Mouse (Mus musculus) liver, embryonic 11.5 days (tissue): Measurements from ENCODE around the gene 2610301B20Rik. TPM values are rescaled to one million over a fixed set of nuclear protein-coding genes. Genes with fewer than 3 reads are reported as not detected.
"Not testable (repeated sequence)": the region's sequence is repeated elsewhere in the genome, so short reads cannot be mapped to it uniquely, and the experiment has no call there.

Source experiments
- ATAC-seq: fragments of 200-750 bp; cut with Nextera tagmentation; replicated peaks from 2 replicates; pipeline ENCODE4 v1.8.0; 2017; ENCODE audit warnings: moderate number of reproducible peaks, mild to moderate bottlenecking, moderate TSS enrichment, moderate library complexity; ENCODE audit not compliant: low FRiP score
- DNase-seq: peaks from one replicate; pipeline ENCODE4 v3.0.0-alpha.2; 2017; ENCODE audit warnings: low spot score
- H3K27ac ChIP-seq: fragments of 300-500 bp; sonication (generic); 2 replicates; pipeline ENCODE4 v1.5.1; 2014; ENCODE audit warnings: mild to moderate bottlenecking, low read depth, low read length, control low read depth
- H3K27me3 ChIP-seq: fragments of 300-500 bp; sonication (generic); replicated peaks from 2 replicates; pipeline ENCODE4 v1.6.1; 2014; ENCODE audit warnings: low read length, mixed read lengths; ENCODE audit not compliant: control insufficient read depth, insufficient read depth
- H3K36me3 ChIP-seq: fragments of 300-500 bp; sonication (generic); 2 replicates; pipeline ENCODE4 v1.6.1; 2014; ENCODE audit warnings: mild to moderate bottlenecking, low read length, moderate library complexity, mixed read lengths; ENCODE audit not compliant: control insufficient read depth, insufficient read depth
- H3K4me1 ChIP-seq: fragments of 300-500 bp; sonication (generic); replicated peaks from 2 replicates; pipeline ENCODE4 v1.6.1; 2014; ENCODE audit warnings: low read length, mixed read lengths; ENCODE audit not compliant: control insufficient read depth, insufficient read depth
- H3K4me2 ChIP-seq: fragments of 300-500 bp; sonication (generic); 2 replicates; pipeline ENCODE4 v1.6.1; 2014; ENCODE audit warnings: mild to moderate bottlenecking, control low read depth, moderate library complexity
- H3K4me3 ChIP-seq: fragments of 300-500 bp; sonication (generic); 2 replicates; pipeline ENCODE4 v1.5.1; 2014; ENCODE audit warnings: low read depth, low read length, control low read depth
- H3K9ac ChIP-seq: fragments of 300-500 bp; sonication (generic); 2 replicates; pipeline ENCODE4 v1.6.1; 2014; ENCODE audit warnings: low read depth, low read length, control low read depth
- H3K9me3 ChIP-seq: fragments of 300-500 bp; sonication (generic); 2 replicates; pipeline ENCODE4 v1.6.1; 2016; ENCODE audit warnings: low read length, inconsistent platforms, mixed read lengths; ENCODE audit not compliant: control insufficient read depth
- WGBS: fragments of 180-500 bp; shearing (Covaris S2); extraction: QIAGEN DNeasy Blood & Tissue Kit; methylation state at CpG from one replicate; pipeline ENCODE4 v1.1.7; 2014; 5-methylcytosine and 5-hydroxymethylcytosine counted together
- polyA plus RNA-seq: library from polyadenylated mRNA; unstranded; fragments of >200 nt; fragmentation: Nextera tagmentation; extraction: Ambion mirVana; gene quantifications from 2 replicates; pipeline ENCODE4 v1.2.1, GENCODE M21; 2014

The 2610301B20Rik gene
- polyA plus RNA-seq, 1 experiment from 2014 or later = 19.9 TPM

- 80% methylated on average over 3 of the region's 3 CpGs for WGBS
- Histone ChIP-seq H3K27ac (no peak overlapping the region), H3K9me3 (no peaks in the 10 kb centered on the region), H3K4me1 (no peaks in the 10 kb centered on the region), H3K9ac (no peak overlapping the region), H3K27me3 (no peaks in the 10 kb centered on the region), H3K4me3 (no peak overlapping the region), H3K36me3 (no peaks in the 10 kb centered on the region), H3K4me2 (no peak overlapping the region)
- DNase-seq (no peak), ATAC-seq (no peak)
These were observed 13.5 kb upstream of the 2610301B20Rik start for GRCm38 (mm10) chr4:10860825-10861224.

GRCm38 (mm10) chr4:10862882-10863281 lies 11.4 kb upstream of the 2610301B20Rik start:
- not testable (repeated sequence) for ATAC-seq, H3K9me3 ChIP-seq, H3K4me1 ChIP-seq, H3K4me2 ChIP-seq, H3K36me3 ChIP-seq, H3K9ac ChIP-seq, H3K27me3 ChIP-seq, H3K27ac ChIP-seq, DNase-seq, H3K4me3 ChIP-seq
- 70% methylated on average over 2 of the region's 2 CpGs for WGBS

GRCm38 (mm10) chr4:10872231-10872630 lies 2.1 kb upstream of the 2610301B20Rik start:
- WGBS = 81% methylated on average over 5 of the region's 5 CpGs
- H3K9ac ChIP-seq = no peak overlapping the region
- ATAC-seq = no peak

GRCm38 (mm10) chr4:10872685-10873539 lies 1.4 kb upstream of the 2610301B20Rik start:
- ATAC-seq (0 out of 2 replicates have a peak, but pooled peaks have one; percentile 46), DNase-seq (peak; percentile 48)
- H3K36me3 ChIP-seq = no peaks in the 10 kb centered on the region
- WGBS = 29% methylated on average over 16 of the region's 16 CpGs
- no peaks in the 10 kb centered on the region for H3K27me3 ChIP-seq
- peaks cover 7% of the 10 kb centered on the region for H3K4me1 ChIP-seq
- H3K4me2 ChIP-seq = peak overlapping the region; percentile 85
- no peaks in the 10 kb centered on the region for H3K9me3 ChIP-seq
- peak overlapping the region; percentile 72 for H3K4me3 ChIP-seq
- H3K9ac ChIP-seq = peak overlapping the region; percentile 68
- H3K27ac ChIP-seq = peak overlapping the region; percentile 97

More at GRCm38 (mm10) chr4:10872231-10872630, 2.1 kb upstream of the 2610301B20Rik start:
- H3K27ac ChIP-seq = no peak overlapping the region
- no peaks in the 10 kb centered on the region for H3K27me3 ChIP-seq
- H3K9me3 ChIP-seq = no peaks in the 10 kb centered on the region
- H3K4me1 ChIP-seq = peaks cover 7% of the 10 kb centered on the region
- DNase-seq = no peak
- no peak overlapping the region for H3K4me2 ChIP-seq
- H3K36me3 ChIP-seq = no peaks in the 10 kb centered on the region
- no peak overlapping the region for H3K4me3 ChIP-seq

- Histone ChIP-seq H3K4me1 (peaks cover 7% of the 10 kb centered on the region), H3K27me3 (no peaks in the 10 kb centered on the region), H3K9ac (peak overlapping the region; percentile 68), H3K4me2 (peak overlapping the region; percentile 85), H3K4me3 (peak overlapping the region; percentile 72), H3K36me3 (no peaks in the 10 kb centered on the region), H3K9me3 (no peaks in the 10 kb centered on the region), H3K27ac (peak overlapping the region; percentile 97)
- 4% methylated on average over 7 of the region's 8 CpGs for WGBS
- ATAC-seq = peak; percentile 55
- no peak for DNase-seq
These were observed 764 bp upstream of the 2610301B20Rik start for GRCm38 (mm10) chr4:10873549-10873919.

- Histone ChIP-seq H3K36me3 (no peaks in the 10 kb centered on the region), H3K27me3 (no peaks in the 10 kb centered on the region), H3K27ac (peak overlapping the region; percentile 97), H3K4me3 (peak overlapping the region; percentile 72), H3K9ac (peak overlapping the region; percentile 83), H3K4me1 (peaks cover 7% of the 10 kb centered on the region), H3K4me2 (peak overlapping the region; percentile 85), H3K9me3 (no peaks in the 10 kb centered on the region)
- ATAC-seq (peak; percentile 72), DNase-seq (no peak)
- WGBS = under 1% methylated on average over 37 of the region's 37 CpGs
These were observed 422 bp downstream of the 2610301B20Rik start for GRCm38 (mm10) chr4:10874718-10875121.

- peak overlapping the region; percentile 83 for H3K9ac ChIP-seq
- no peak for DNase-seq
- ATAC-seq = peak; percentile 45; the same call in 1 of the 2 replicates
- peak overlapping the region; percentile 97; the same call in 1 of the 2 replicates for H3K27ac ChIP-seq
- H3K4me1 ChIP-seq = peaks cover 7% of the 10 kb centered on the region
- no peaks in the 10 kb centered on the region for H3K9me3 ChIP-seq
- H3K36me3 ChIP-seq = no peaks in the 10 kb centered on the region
- peak overlapping the region; percentile 85 for H3K4me2 ChIP-seq
- peak overlapping the region; percentile 72 for H3K4me3 ChIP-seq
- H3K27me3 ChIP-seq = no peaks in the 10 kb centered on the region
These were observed 1.1 kb downstream of the 2610301B20Rik start for GRCm38 (mm10) chr4:10875407-10875806.

GRCm38 (mm10) chr4:10877057-10877456 lies 2.8 kb downstream of the 2610301B20Rik start:
- ATAC-seq = no peak
- H3K27me3 ChIP-seq = no peaks in the 10 kb centered on the region
- DNase-seq = no peak
- H3K27ac ChIP-seq = no peak overlapping the region
- no peaks in the 10 kb centered on the region for H3K9me3 ChIP-seq
- H3K9ac ChIP-seq = no peak overlapping the region
- H3K36me3 ChIP-seq = no peaks in the 10 kb centered on the region
- 97% methylated on average over 1 of the region's 1 CpGs for WGBS
- peaks cover 7% of the 10 kb centered on the region for H3K4me1 ChIP-seq
- no peak overlapping the region for H3K4me2 ChIP-seq
- no peak overlapping the region for H3K4me3 ChIP-seq
